Mouse (Mus musculus): ENCODE measurements around the gene Vdr. TPM values are rescaled to one million over a fixed set of nuclear protein-coding genes. Genes with fewer than 3 reads are reported as not detected.

Vdr gene
- polyA plus RNA-seq, 1 experiment from 2014 or later = 0.59 TPM

GRCm38 (mm10) chr15:97840781-97841180, 69.6 kb downstream of the Vdr start:
- WGBS = 86% methylated on average over 1 of the region's 1 CpGs
- no peak overlapping the region for H3K4me3 ChIP-seq
- H3K27ac ChIP-seq (replicated peaks) = no peak overlapping the region
- H3K9me3 ChIP-seq = no peaks in the 10 kb centered on the region
- DNase-seq (ENCODE audit: low spot score) = no peak
- H3K36me3 ChIP-seq (replicated peaks) = no peaks in the 10 kb centered on the region
- H3K4me1 ChIP-seq = peaks cover 46% of the 10 kb centered on the region
- no peaks in the 10 kb centered on the region for H3K27me3 ChIP-seq (replicated peaks; ENCODE audit: low read depth, poor library complexity, severe bottlenecking)

- H3K27me3 ChIP-seq (replicated peaks; ENCODE audit: low read depth, poor library complexity, severe bottlenecking) = no peaks in the 10 kb centered on the region
- H3K27ac ChIP-seq (replicated peaks) = peak overlapping the region; percentile 66
- 27% methylated on average over 3 of the region's 3 CpGs for WGBS
- H3K36me3 ChIP-seq (replicated peaks) = no peaks in the 10 kb centered on the region
- H3K9me3 ChIP-seq = no peaks in the 10 kb centered on the region
- H3K4me3 ChIP-seq = no peak overlapping the region
- peak; percentile 64 for DNase-seq (ENCODE audit: low spot score)
- H3K4me1 ChIP-seq = peaks cover 46% of the 10 kb centered on the region
These were observed 70.4 kb downstream of the Vdr start for GRCm38 (mm10) chr15:97839991-97840455.

- Histone ChIP-seq H3K9me3 (no peaks in the 10 kb centered on the region), H3K36me3 (replicated peaks) (no peaks in the 10 kb centered on the region), H3K27ac (replicated peaks) (peak overlapping the region; percentile 66), H3K27me3 (replicated peaks; ENCODE audit: low read depth, poor library complexity, severe bottlenecking) (no peaks in the 10 kb centered on the region), H3K4me3 (no peak overlapping the region), H3K4me1 (peaks cover 46% of the 10 kb centered on the region)
- no peak for DNase-seq (ENCODE audit: low spot score)
- 69% methylated on average over 4 of the region's 4 CpGs for WGBS
These were observed 71.0 kb downstream of the Vdr start for GRCm38 (mm10) chr15:97839473-97839872.

GRCm38 (mm10) chr15:97839012-97839411, 71.4 kb downstream of the Vdr start:
- peaks cover 46% of the 10 kb centered on the region for H3K4me1 ChIP-seq
- no peak for DNase-seq (ENCODE audit: low spot score)
- WGBS = 91% methylated on average over 2 of the region's 2 CpGs
- H3K9me3 ChIP-seq = no peaks in the 10 kb centered on the region
- H3K27ac ChIP-seq (replicated peaks) = no peak overlapping the region
- H3K27me3 ChIP-seq (replicated peaks; ENCODE audit: low read depth, poor library complexity, severe bottlenecking) = peaks cover 2% of the 10 kb centered on the region; the same call in 1 of the 2 replicates
- H3K4me3 ChIP-seq = no peak overlapping the region
- no peaks in the 10 kb centered on the region for H3K36me3 ChIP-seq (replicated peaks)

GRCm38 (mm10) chr15:97838395-97838794, 72.0 kb downstream of the Vdr start:
- no peaks in the 10 kb centered on the region for H3K9me3 ChIP-seq
- no peaks in the 10 kb centered on the region for H3K36me3 ChIP-seq (replicated peaks)
- DNase-seq (ENCODE audit: low spot score) = no peak
- WGBS = 86% methylated on average over 4 of the region's 4 CpGs
- no peak overlapping the region for H3K4me3 ChIP-seq
- H3K27me3 ChIP-seq (replicated peaks; ENCODE audit: low read depth, poor library complexity, severe bottlenecking) = peaks cover 8% of the 10 kb centered on the region
- H3K27ac ChIP-seq (replicated peaks) = no peak overlapping the region
- H3K4me1 ChIP-seq = peaks cover 46% of the 10 kb centered on the region

- H3K4me1 ChIP-seq = peaks cover 51% of the 10 kb centered on the region
- no peaks in the 10 kb centered on the region for H3K36me3 ChIP-seq (replicated peaks)
- H3K4me3 ChIP-seq = no peak overlapping the region
- no peak for DNase-seq (ENCODE audit: low spot score)
- peak overlapping the region; percentile 31; the same call in 1 of the 2 replicates for H3K27ac ChIP-seq (replicated peaks)
- peaks cover 9% of the 10 kb centered on the region for H3K27me3 ChIP-seq (replicated peaks; ENCODE audit: low read depth, poor library complexity, severe bottlenecking)
- 26% methylated on average over 8 of the region's 8 CpGs for WGBS
- no peaks in the 10 kb centered on the region for H3K9me3 ChIP-seq
These were observed 72.9 kb downstream of the Vdr start for GRCm38 (mm10) chr15:97837491-97838061.

- 79% methylated on average over 8 of the region's 8 CpGs for WGBS
- no peak overlapping the region for H3K27ac ChIP-seq (replicated peaks)
- peaks cover 9% of the 10 kb centered on the region for H3K27me3 ChIP-seq (replicated peaks; ENCODE audit: low read depth, poor library complexity, severe bottlenecking)
- H3K4me1 ChIP-seq = peaks cover 58% of the 10 kb centered on the region
- H3K9me3 ChIP-seq = no peaks in the 10 kb centered on the region
- no peaks in the 10 kb centered on the region for H3K36me3 ChIP-seq (replicated peaks)
- no peak for DNase-seq (ENCODE audit: low spot score)
- H3K4me3 ChIP-seq = no peak overlapping the region
These were observed 73.6 kb downstream of the Vdr start for GRCm38 (mm10) chr15:97836894-97837247.

- Histone ChIP-seq H3K4me1 (peaks cover 62% of the 10 kb centered on the region), H3K36me3 (replicated peaks) (no peaks in the 10 kb centered on the region), H3K4me3 (no peak overlapping the region), H3K27ac (replicated peaks) (no peak overlapping the region), H3K9me3 (no peaks in the 10 kb centered on the region), H3K27me3 (replicated peaks; ENCODE audit: low read depth, poor library complexity, severe bottlenecking) (peaks cover 9% of the 10 kb centered on the region)
- no peak for DNase-seq (ENCODE audit: low spot score)
- 51% methylated on average over 17 of the region's 17 CpGs for WGBS
These were observed 74.1 kb downstream of the Vdr start for GRCm38 (mm10) chr15:97836153-97836893.

- peak overlapping the region; percentile 100; the same call in 1 of the 2 replicates for H3K27ac ChIP-seq (replicated peaks)
- no peak for DNase-seq (ENCODE audit: low spot score)
- peak overlapping the region; percentile 92; the same call in 1 of the 2 replicates for H3K4me3 ChIP-seq
- H3K4me1 ChIP-seq = peaks cover 66% of the 10 kb centered on the region
- no peaks in the 10 kb centered on the region for H3K36me3 ChIP-seq (replicated peaks)
- no peaks in the 10 kb centered on the region for H3K9me3 ChIP-seq
- 54% methylated on average over 9 of the region's 9 CpGs for WGBS
- peaks cover 9% of the 10 kb centered on the region for H3K27me3 ChIP-seq (replicated peaks; ENCODE audit: low read depth, poor library complexity, severe bottlenecking)
These were observed 77.5 kb downstream of the Vdr start for GRCm38 (mm10) chr15:97832764-97833479.

GRCm38 (mm10) chr15:97831987-97832640, 78.3 kb downstream of the Vdr start:
- peak; percentile 63 for DNase-seq (ENCODE audit: low spot score)
- WGBS = 2% methylated on average over 10 of the region's 10 CpGs
- Histone ChIP-seq H3K36me3 (replicated peaks) (no peaks in the 10 kb centered on the region), H3K4me3 (peak overlapping the region; percentile 92), H3K4me1 (peaks cover 64% of the 10 kb centered on the region), H3K27ac (replicated peaks) (peak overlapping the region; percentile 100), H3K9me3 (no peaks in the 10 kb centered on the region), H3K27me3 (replicated peaks; ENCODE audit: low read depth, poor library complexity, severe bottlenecking) (peaks cover 9% of the 10 kb centered on the region)

- Histone ChIP-seq H3K27ac (replicated peaks) (peak overlapping the region; percentile 100), H3K36me3 (replicated peaks) (0 out of 2 replicates have a peak, but pooled peaks cover 2% of the 10 kb centered on the region), H3K4me3 (peak overlapping the region; percentile 92), H3K27me3 (replicated peaks; ENCODE audit: low read depth, poor library complexity, severe bottlenecking) (peaks cover 12% of the 10 kb centered on the region), H3K4me1 (peaks cover 64% of the 10 kb centered on the region), H3K9me3 (no peaks in the 10 kb centered on the region)
- under 1% methylated on average over 84 of the region's 84 CpGs for WGBS
- peak; percentile 88 for DNase-seq (ENCODE audit: low spot score)
These were observed 79.0 kb downstream of the Vdr start for GRCm38 (mm10) chr15:97831242-97831986.

Data from embryonic facial prominence, embryonic 10.5 days (tissue).